Mouse (Mus musculus) mature B cell (primary cell): ENCODE results near the gene Hoxb3.

Experiments
- in situ Hi-C: fragments of 300-500 bp; cut with MboI; formaldehyde crosslinking; loops from 2 replicates; pipeline ENCODE4 v1.14.3; 2019

Gene Hoxb3

DNA sequence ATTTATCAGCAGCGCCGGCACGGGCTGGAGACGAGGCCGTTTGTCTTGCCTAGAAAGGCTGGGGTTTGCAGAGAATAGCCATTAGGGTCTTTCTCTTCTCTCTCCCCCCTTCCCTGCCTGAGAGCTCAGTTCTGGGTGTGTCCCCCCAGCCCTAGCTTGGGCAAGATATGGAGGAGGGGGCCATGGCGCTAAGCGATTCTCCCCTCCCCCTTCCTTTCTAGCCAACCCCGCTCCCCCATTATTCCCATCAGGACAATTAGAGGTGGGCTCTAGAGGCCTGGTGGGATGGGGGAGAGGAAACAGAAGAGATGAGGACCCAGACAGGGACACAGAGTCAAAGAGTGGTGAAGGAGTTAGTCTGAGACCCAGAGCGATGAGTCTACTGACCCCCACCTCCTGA is 35.7 kb upstream of the Hoxb3 start:
- in situ Hi-C loops = loop anchor here (25.0 kb wide), 1 partner anchor 575 kb away; no protein-coding TSS in a partner anchor

GRCm38 (mm10) chr11:96288455-96289221 is 34.5 kb upstream of the Hoxb3 start:
- in situ Hi-C loops = loop anchor here (25.0 kb wide), 1 partner anchor 574 kb away; no protein-coding TSS in a partner anchor

- in situ Hi-C loops = loop anchor here (25.0 kb wide), 1 partner anchor 573 kb away; no protein-coding TSS in a partner anchor
Observed at GRCm38 (mm10) chr11:96289293-96289692, 33.8 kb upstream of the Hoxb3 start.

- in situ Hi-C loops = loop anchor here (25.0 kb wide), 1 partner anchor 572 kb away; no protein-coding TSS in a partner anchor
Observed at GRCm38 (mm10) chr11:96289837-96290236, 33.3 kb upstream of the Hoxb3 start.

- in situ Hi-C loops = loop anchor here (25.0 kb wide), 1 partner anchor 571 kb away; no protein-coding TSS in a partner anchor
Observed at GRCm38 (mm10) chr11:96290705-96291355, 32.3 kb upstream of the Hoxb3 start.

DNA sequence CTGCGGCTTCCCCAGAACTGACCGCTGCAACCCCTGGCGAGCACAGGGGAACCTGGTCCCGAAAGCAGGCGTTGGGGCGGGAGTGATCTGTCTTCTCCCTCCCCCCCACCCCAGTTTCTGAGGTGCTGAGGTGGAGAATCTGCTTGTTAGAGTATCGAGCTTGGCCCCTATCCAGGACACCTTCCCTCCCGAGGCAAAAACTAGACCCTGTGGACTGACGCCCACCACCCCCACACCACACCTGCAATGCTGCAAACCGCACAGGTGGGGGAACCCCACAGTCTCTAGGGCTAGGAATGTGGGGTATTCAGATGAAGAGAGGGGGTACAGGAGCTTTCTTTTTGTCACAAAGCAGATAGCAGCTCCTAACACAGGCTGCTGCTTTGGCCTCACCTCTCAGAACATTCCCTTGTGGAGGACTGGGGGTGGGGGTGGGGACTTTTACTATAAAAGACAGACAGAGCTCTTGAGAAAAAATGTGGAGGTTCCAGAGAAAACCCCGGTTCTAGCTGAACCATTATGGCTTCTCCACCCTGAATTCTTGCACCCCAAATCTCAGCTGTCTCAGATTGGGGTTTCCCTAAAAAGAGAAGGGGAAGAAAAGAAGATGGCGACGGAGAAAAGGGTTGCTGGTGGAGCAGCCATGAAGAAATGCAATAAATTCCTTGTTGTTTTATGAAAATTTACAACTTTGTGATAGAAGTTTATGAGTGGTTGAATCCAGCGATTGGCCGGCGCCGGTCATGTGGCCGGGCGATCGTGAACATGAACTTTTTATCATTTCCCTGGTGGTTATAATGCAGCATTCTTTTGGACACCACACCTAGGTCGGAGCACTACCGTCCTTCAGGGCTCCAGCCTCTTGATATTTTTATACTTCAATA is 31.2 kb upstream of the Hoxb3 start, which contains the start of gene Hoxb6:
Hoxb6 (plus strand) TSS at position 796 of the 884 bp plus-strand sequence.
- in situ Hi-C loops = loop anchor here (25.0 kb wide), 1 partner anchor 570 kb away; no protein-coding TSS in a partner anchor

- in situ Hi-C loops = loop anchor here (25.0 kb wide), 1 partner anchor 570 kb away; no protein-coding TSS in a partner anchor
Observed at GRCm38 (mm10) chr11:96292565-96293301, 30.4 kb upstream of the Hoxb3 start.

- in situ Hi-C loops = loop anchor here (25.0 kb wide), 1 partner anchor 569 kb away; no protein-coding TSS in a partner anchor
Observed at GRCm38 (mm10) chr11:96293302-96293921, 29.7 kb upstream of the Hoxb3 start.

- in situ Hi-C loops = loop anchor here (25.0 kb wide), 1 partner anchor 568 kb away; no protein-coding TSS in a partner anchor
Observed at GRCm38 (mm10) chr11:96294245-96295091, 28.7 kb upstream of the Hoxb3 start.

- in situ Hi-C loops = loop anchor here (25.0 kb wide), 1 partner anchor 567 kb away; no protein-coding TSS in a partner anchor
Observed at GRCm38 (mm10) chr11:96295092-96295835, 27.9 kb upstream of the Hoxb3 start.

GRCm38 (mm10) chr11:96296997-96297396 is 26.1 kb upstream of the Hoxb3 start:
- in situ Hi-C loops = loop anchor here (25.0 kb wide), 1 partner anchor 565 kb away; no protein-coding TSS in a partner anchor

DNA sequence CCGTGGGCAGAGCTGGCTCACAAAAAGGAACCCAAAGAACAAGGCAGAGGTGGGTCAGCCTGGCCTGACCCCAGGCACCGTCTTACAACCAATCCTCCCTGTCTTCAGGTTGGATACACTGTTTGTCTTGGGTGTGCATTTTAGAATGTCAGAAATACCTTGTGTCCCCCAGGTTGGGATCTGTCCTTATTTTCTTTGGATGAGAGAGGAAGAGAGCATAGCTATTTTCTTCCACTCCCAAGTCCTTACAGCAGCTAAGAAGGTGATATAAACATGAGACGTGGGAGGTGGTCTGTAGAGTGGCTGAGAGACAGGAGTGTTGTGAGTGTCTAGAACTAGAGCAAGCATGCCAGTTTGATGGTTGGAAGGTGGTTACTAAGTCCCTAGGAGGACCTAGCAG is 25.7 kb upstream of the Hoxb3 start:
- in situ Hi-C loops = loop anchor here (25.0 kb wide), 1 partner anchor 565 kb away; no protein-coding TSS in a partner anchor

GRCm38 (mm10) chr11:96297968-96298635 is 25.0 kb upstream of the Hoxb3 start:
- in situ Hi-C loops = loop anchor here (25.0 kb wide), 1 partner anchor 564 kb away; no protein-coding TSS in a partner anchor

GRCm38 (mm10) chr11:96298895-96299667 is 24.0 kb upstream of the Hoxb3 start:
- in situ Hi-C loops = loop anchor here (25.0 kb wide), 1 partner anchor 563 kb away; no protein-coding TSS in a partner anchor

DNA sequence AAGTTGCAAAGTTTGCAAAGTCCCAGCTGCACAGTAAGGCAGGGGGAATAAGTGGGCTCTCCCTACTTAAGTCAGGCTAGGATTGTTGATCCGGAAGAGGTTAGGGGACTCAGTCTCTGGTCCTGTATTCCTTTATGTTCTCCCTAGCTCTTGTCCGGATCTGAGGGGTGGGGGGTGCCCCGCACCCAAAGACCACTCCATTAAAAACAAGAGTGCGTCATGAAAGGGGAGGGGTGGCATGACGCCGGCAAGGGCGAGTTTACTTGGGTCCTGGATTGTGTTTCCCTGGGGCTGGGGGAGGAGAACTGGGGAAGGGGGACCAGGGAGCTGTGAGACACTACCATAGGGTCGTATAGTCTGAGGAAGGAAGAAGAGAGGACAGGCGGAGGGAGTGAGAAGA is 23.3 kb upstream of the Hoxb3 start:
- in situ Hi-C loops = loop anchor here (10.0 to 25.0 kb wide), 2 partner anchors 255 to 563 kb away; no protein-coding TSS in a partner anchor

DNA sequence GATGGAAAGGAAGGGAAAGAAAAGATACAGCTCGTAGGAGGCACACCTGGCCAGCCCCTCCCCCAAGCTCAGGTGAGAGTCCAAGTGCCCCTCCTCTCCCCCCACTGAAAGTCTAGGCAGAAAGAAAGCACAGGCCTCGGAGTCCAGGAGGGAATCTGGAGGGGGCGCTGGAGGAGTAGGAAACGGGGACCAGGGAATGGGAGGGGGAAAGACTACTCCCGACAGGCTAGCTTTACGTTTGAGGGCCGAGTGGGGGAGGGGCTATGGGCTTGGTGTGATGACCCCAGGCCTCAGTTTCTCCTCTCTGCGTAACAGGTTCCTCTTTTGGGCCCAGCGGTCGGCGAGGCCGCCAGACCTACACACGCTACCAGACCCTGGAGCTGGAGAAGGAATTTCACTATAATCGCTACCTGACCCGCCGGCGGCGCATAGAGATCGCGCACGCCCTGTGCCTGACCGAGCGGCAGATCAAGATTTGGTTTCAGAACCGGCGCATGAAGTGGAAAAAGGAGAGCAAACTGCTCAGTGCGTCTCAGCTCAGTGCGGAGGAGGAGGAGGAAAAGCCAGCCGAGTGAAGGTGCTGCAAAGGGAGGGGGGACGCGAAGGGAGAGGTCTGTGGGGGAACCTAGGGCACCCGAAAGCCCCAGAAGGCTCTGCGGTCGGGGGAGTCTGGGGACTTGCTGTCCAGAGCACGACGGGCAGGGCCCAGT is 22.6 kb upstream of the Hoxb3 start:
- in situ Hi-C loops = loop anchor here (10.0 kb wide), 1 partner anchor 254 kb away; no protein-coding TSS in a partner anchor
